Mouse (Mus musculus): ENCODE data around the gene Lrrtm1. TPM values are rescaled to one million over a fixed set of nuclear protein-coding genes. Genes with fewer than 3 reads are reported as not detected.

Lrrtm1 gene
- total and polyA plus RNA-seq, 3 experiments: not detected

DNA sequence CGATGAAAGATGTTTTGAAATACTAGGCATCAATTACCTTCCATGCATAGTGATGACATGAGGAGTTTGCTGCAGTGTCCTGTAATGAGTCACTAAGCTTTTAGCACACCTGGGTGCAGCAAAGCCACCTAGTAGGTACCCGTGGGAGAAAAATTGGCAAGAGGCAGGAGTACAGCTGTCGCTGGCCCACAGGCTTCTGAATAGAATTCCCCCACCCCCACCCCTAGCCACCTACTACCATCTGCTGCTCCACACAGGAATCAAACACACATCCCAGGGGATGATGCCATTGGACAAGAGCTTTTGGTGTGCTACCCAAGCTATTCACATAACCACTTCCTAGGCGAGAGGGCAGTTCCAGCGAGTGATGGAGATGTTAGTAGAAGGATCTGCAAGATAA is 36.3 kb downstream of the Lrrtm1 start:
- no peaks in the 10 kb centered on the region for H3K36me3 ChIP-seq (ENCODE audit: control insufficient read depth in 1 of 2, insufficient read depth in 2 of 2, low read length in 2 of 2)
- H3K4me1 ChIP-seq (ENCODE audit: control insufficient read depth in 1 of 2, insufficient read depth in 2 of 2, low read length in 2 of 2): no peaks in the 10 kb centered on the region
- no peak for DNase-seq (ENCODE audit: low read depth, low spot score)
- no peak overlapping the region for H3K27ac ChIP-seq (ENCODE audit: control insufficient read depth, low read depth, low read length)
- H3K9ac ChIP-seq (ENCODE audit: control insufficient read depth, low read depth, low read length, poor library complexity, severe bottlenecking): no peak overlapping the region
- no peaks in the 10 kb centered on the region for H3K9me3 ChIP-seq (replicated peaks; ENCODE audit: insufficient read depth, low read length)
- H3K27me3 ChIP-seq (ENCODE audit: control insufficient read depth in 1 of 2, insufficient read depth in 2 of 2, low read length in 2 of 2): no peaks in the 10 kb centered on the region
- H3K4me3 ChIP-seq (ENCODE audit: control insufficient read depth in 1 of 2, insufficient read depth in 1 of 2, low read depth in 2 of 2, low read length in 2 of 2): no peak overlapping the region
- no peaks in the 10 kb centered on the region for H3K79me2 ChIP-seq (ENCODE audit: control insufficient read depth, insufficient read depth, low read length, poor library complexity)
- no peak for TF ChIP-seq BHLHE40 (IDR thresholded peaks at IDR 0.05; ENCODE audit: borderline replicate concordance, low read depth, low read length)
- no peak for TF ChIP-seq KAT2A (conservative IDR thresholded peaks at IDR 0.05; ENCODE audit: low read depth, low read length)
- no peak for TF ChIP-seq CTCF (IDR thresholded peaks at IDR 0.05 in 2 of 3, conservative IDR thresholded peaks at IDR 0.05 in 1 of 3; ENCODE audit: control insufficient read depth in 1 of 3, insufficient read depth in 1 of 3, low read depth in 2 of 3, low read length in 3 of 3, poor library complexity in 1 of 3, severe bottlenecking in 1 of 3)
- TF ChIP-seq JUND (IDR thresholded peaks at IDR 0.05; ENCODE audit: low read depth, low read length): no peak
- no peak for TF ChIP-seq MYC (IDR thresholded peaks at IDR 0.05; ENCODE audit: low read depth, low read length)
- no peak for TF ChIP-seq NELFE (IDR thresholded peaks at IDR 0.05; ENCODE audit: low read depth, low read length)
- no peak for TF ChIP-seq NRF1 (IDR thresholded peaks at IDR 0.05; ENCODE audit: insufficient read depth, low read depth, low read length, poor library complexity, severe bottlenecking)
- no peak for TF ChIP-seq CHD2 (IDR thresholded peaks at IDR 0.05; ENCODE audit: low read length)
- no peak for TF ChIP-seq ETS1 (IDR thresholded peaks at IDR 0.05; ENCODE audit: low read depth, low read length)
- TF ChIP-seq POLR2AphosphoS2 (IDR thresholded peaks at IDR 0.05; ENCODE audit: low read length): no peak
- no peak for TF ChIP-seq RCOR1 (IDR thresholded peaks at IDR 0.05; ENCODE audit: low read depth, low read length)
- no peak for TF ChIP-seq GATA1 (IDR thresholded peaks at IDR 0.05; ENCODE audit: low read depth, low read length)
- no peak for TF ChIP-seq SMC3 (IDR thresholded peaks at IDR 0.05; ENCODE audit: low read depth, low read length)
- no peak for TF ChIP-seq E2F4 (IDR thresholded peaks at IDR 0.05; ENCODE audit: borderline replicate concordance, low read depth, low read length)
- no peak for TF ChIP-seq MXI1 (IDR thresholded peaks at IDR 0.05; ENCODE audit: low read depth, low read length)
- TF ChIP-seq GABPA (IDR thresholded peaks at IDR 0.05; ENCODE audit: low read depth, low read length): no peak
- no peak for TF ChIP-seq CHD1 (IDR thresholded peaks at IDR 0.05; ENCODE audit: low read depth, low read length)

DNA sequence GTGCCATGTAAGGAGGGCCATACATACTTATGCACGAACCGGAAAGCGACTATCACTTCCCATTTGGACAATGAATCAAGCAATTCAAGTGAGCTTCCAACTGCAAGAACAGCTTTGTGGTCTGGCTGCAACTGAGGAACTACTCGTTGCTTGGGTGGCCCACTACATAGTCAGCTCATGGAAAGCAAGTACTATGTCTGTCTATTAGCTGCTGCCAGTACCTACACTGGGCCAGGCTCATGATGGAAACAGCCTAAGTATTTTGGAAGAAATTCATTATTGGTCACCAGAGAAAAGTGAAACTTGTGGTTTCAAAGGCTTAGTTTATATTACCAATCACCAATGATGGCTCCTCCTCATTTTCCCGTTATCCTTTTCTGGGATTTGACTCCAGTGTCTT is 43.8 kb downstream of the Lrrtm1 start:
- no peaks in the 10 kb centered on the region for H3K4me1 ChIP-seq (ENCODE audit: control insufficient read depth in 1 of 2, insufficient read depth in 2 of 2, low read length in 2 of 2)
- H3K9me3 ChIP-seq (replicated peaks; ENCODE audit: insufficient read depth, low read length): no peaks in the 10 kb centered on the region
- DNase-seq (ENCODE audit: low read depth, low spot score): no peak
- no peaks in the 10 kb centered on the region for H3K27me3 ChIP-seq (ENCODE audit: control insufficient read depth in 1 of 2, insufficient read depth in 2 of 2, low read length in 2 of 2)
- H3K79me2 ChIP-seq (ENCODE audit: control insufficient read depth, insufficient read depth, low read length, poor library complexity): no peaks in the 10 kb centered on the region
- no peak overlapping the region for H3K4me3 ChIP-seq (ENCODE audit: control insufficient read depth in 1 of 2, insufficient read depth in 1 of 2, low read depth in 2 of 2, low read length in 2 of 2)
- no peak for TF ChIP-seq EP300 (IDR thresholded peaks at IDR 0.05; ENCODE audit: low read depth in 1 of 2, low read length in 2 of 2)
- no peak for TF ChIP-seq MYB (IDR thresholded peaks at IDR 0.05; ENCODE audit: low read depth, low read length)
- no peak for TF ChIP-seq ZMIZ1 (IDR thresholded peaks at IDR 0.05; ENCODE audit: low read depth, low read length)
- no peak for TF ChIP-seq MAFK (IDR thresholded peaks at IDR 0.05; ENCODE audit: borderline replicate concordance, low read depth, low read length)
- TF ChIP-seq MAZ (IDR thresholded peaks at IDR 0.05; ENCODE audit: low read depth, low read length): no peak
- TF ChIP-seq JUND (IDR thresholded peaks at IDR 0.05; ENCODE audit: low read depth, low read length): no peak
- no peak for TF ChIP-seq KAT2A (conservative IDR thresholded peaks at IDR 0.05; ENCODE audit: low read depth, low read length)
- TF ChIP-seq ZNF384 (IDR thresholded peaks at IDR 0.05; ENCODE audit: low read depth, low read length): no peak
- no peak for TF ChIP-seq USF1 (IDR thresholded peaks at IDR 0.05; ENCODE audit: low read depth, low read length)
- TF ChIP-seq POLR2AphosphoS2 (IDR thresholded peaks at IDR 0.05; ENCODE audit: low read length): no peak
- no peak for TF ChIP-seq MYC (IDR thresholded peaks at IDR 0.05; ENCODE audit: low read depth, low read length)
- TF ChIP-seq MEF2A (IDR thresholded peaks at IDR 0.05; ENCODE audit: extremely low read depth, insufficient replicate concordance, low read depth, low read length, poor library complexity, severe bottlenecking): no peak
- TF ChIP-seq UBTF (IDR thresholded peaks at IDR 0.05; ENCODE audit: borderline replicate concordance, insufficient read depth, low read depth, low read length): no peak
- TF ChIP-seq GABPA (IDR thresholded peaks at IDR 0.05; ENCODE audit: low read depth, low read length): no peak
- TF ChIP-seq ZC3H11A (IDR thresholded peaks at IDR 0.05; ENCODE audit: low read depth, low read length): no peak
- TF ChIP-seq TBP (IDR thresholded peaks at IDR 0.05; ENCODE audit: low read depth, low read length): no peak
- TF ChIP-seq TAL1 (IDR thresholded peaks at IDR 0.05; ENCODE audit: low read length): no peak
- TF ChIP-seq ZKSCAN1 (IDR thresholded peaks at IDR 0.05; ENCODE audit: low read depth, low read length): no peak
- H3K27ac ChIP-seq (ENCODE audit: control insufficient read depth, low read depth, low read length): no peak overlapping the region
- no peak overlapping the region for H3K9ac ChIP-seq (ENCODE audit: control insufficient read depth, low read depth, low read length, poor library complexity, severe bottlenecking)
- no peaks in the 10 kb centered on the region for H3K36me3 ChIP-seq (ENCODE audit: control insufficient read depth in 1 of 2, insufficient read depth in 2 of 2, low read length in 2 of 2)

Data from MEL (cell line).